Mouse (Mus musculus): Measurements from ENCODE around the gene Vgf. TPM values are rescaled to one million over a fixed set of nuclear protein-coding genes. Genes with fewer than 3 reads are reported as not detected.

Gene Vgf
- polyA plus RNA-seq, 1 experiment from 2014 or later, result 4.6 TPM

DNA sequence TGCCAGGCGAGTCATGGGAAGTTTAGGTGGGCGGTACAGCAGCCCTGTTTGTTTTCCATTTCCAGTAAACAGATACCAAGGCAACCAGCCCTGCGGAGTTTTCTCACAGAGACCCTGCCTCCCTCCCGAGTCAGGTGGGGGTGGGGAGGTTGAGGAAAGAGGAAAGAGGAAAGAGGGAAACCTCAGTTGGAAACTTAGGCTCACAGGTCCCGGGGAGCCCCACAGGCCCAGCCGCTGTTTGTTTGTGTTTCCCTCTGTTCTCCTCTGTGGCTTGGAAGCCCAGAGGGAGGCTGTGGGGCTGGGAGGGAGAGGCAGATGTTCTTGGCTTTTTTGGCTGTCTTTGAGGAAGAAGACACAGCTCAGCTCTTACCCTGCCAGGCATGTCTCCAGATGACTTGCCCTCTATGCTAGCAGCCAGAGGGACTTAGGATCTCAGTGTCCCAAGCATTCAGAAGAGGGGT is 48.0 kb downstream of the Vgf start:
- ATAC-seq (ENCODE audit: low read depth), result no peak
- Histone ChIP-seq H3K4me3 (no peak overlapping the region), H3K27me3 (no peaks in the 10 kb centered on the region; the same call in 1 of the 2 replicates), H3K9ac (no peak overlapping the region), H3K9me3 (no peaks in the 10 kb centered on the region), H3K4me1 (replicated peaks) (peaks cover 19% of the 10 kb centered on the region), H3K4me2 (no peak overlapping the region), H3K36me3 (no peaks in the 10 kb centered on the region), H3K27ac (replicated peaks) (no peak overlapping the region)
- 43% methylated on average over 6 of the region's 6 CpGs for WGBS

DNA sequence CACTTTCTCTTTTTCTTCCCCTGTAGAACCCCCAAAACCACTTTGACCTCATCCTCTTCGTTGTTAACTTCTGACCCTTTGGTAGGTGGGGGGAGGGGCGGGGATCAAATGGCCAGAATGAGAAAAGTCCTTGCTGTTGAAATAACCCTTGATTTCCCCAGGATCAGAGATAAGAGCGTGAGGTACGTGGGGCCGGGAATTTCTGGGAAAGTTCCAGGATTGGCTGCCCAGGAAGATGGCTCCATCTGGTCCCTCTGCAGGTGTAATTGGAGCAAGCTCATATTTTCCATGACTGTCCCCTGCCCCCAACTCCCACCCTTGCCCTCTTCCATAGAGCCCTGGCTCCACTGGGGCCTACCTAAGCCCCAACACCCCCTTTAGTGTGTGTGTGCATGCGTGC is 49.5 kb downstream of the Vgf start:
- Histone ChIP-seq H3K4me3 (no peak overlapping the region), H3K36me3 (no peaks in the 10 kb centered on the region), H3K4me1 (replicated peaks) (peaks cover 19% of the 10 kb centered on the region), H3K27me3 (no peaks in the 10 kb centered on the region; the same call in 1 of the 2 replicates), H3K9me3 (no peaks in the 10 kb centered on the region), H3K9ac (no peak overlapping the region), H3K27ac (replicated peaks) (no peak overlapping the region), H3K4me2 (no peak overlapping the region)
- 84% methylated on average over 6 of the region's 6 CpGs for WGBS
- no peak for ATAC-seq (ENCODE audit: low read depth)

DNA sequence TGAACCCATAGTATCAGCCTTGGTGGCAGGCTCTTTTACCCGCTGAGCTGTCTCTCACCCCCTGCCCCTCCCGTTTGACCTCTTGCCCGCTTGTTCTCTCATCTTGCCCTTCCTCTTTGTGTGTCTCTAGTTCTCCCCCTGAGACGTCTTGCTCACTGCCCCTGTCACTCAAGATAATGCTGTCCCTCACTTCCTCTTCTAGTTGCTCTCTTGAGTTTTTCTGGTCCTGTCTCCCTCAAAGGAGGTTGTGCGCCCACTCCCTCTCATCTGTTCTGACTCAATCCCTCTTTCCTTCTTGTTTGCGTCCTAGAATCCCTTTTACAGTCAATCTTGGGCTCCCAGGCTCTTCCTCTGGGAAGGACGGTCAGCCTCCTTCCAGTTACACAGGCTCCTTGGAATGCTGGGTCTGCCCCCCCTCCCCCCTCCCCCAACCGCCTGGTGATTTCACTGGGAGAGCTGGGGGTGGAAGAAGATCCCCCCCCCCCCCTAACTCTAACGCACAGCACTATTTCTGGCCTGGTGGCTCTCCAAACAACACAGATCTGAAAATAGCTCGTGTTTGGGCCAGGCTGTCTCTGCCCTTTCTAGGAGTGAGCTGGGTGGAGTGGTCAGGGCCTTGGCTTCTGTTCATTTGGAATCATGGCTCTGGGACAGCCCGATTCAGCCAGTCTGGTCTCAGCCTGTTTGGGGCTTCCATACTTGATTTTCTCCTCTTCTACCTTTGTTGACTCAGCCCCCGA is 50.2 kb downstream of the Vgf start:
- H3K27ac ChIP-seq (replicated peaks), result no peak overlapping the region
- ATAC-seq (ENCODE audit: low read depth), result no peak
- H3K4me2 ChIP-seq, result no peak overlapping the region
- no peak overlapping the region for H3K4me3 ChIP-seq
- no peaks in the 10 kb centered on the region for H3K27me3 ChIP-seq
- no peaks in the 10 kb centered on the region for H3K36me3 ChIP-seq
- H3K9me3 ChIP-seq, result no peaks in the 10 kb centered on the region
- H3K9ac ChIP-seq, result no peak overlapping the region
- WGBS, result 63% methylated on average over 12 of the region's 12 CpGs
- H3K4me1 ChIP-seq (replicated peaks), result peaks cover 19% of the 10 kb centered on the region

DNA sequence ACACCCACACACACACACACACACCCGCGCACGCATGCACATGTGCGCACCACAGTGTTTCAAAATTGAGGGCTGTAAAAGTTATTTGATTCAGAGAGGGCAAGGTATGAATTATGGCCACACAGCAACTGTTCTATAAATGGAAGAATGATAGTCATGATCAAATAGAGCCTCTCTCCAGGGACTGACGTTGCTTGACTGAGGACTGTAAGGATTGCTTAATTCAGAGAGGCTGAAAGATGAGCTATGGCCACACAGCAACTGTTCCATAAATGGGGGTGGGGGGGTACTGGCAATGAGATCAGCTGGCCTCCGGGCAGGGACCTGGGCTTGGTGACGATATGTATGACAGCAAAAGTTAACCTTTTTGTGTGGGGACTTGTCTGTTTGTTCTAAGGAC is 51.0 kb downstream of the Vgf start:
- no peaks in the 10 kb centered on the region for H3K27me3 ChIP-seq
- H3K36me3 ChIP-seq, result no peaks in the 10 kb centered on the region
- WGBS, result 83% methylated on average over 7 of the region's 7 CpGs
- no peak overlapping the region for H3K4me3 ChIP-seq
- no peak overlapping the region for H3K4me2 ChIP-seq
- no peaks in the 10 kb centered on the region for H3K9me3 ChIP-seq
- H3K27ac ChIP-seq (replicated peaks), result no peak overlapping the region
- no peak overlapping the region for H3K9ac ChIP-seq
- no peak for ATAC-seq (ENCODE audit: low read depth)
- H3K4me1 ChIP-seq (replicated peaks), result peaks cover 12% of the 10 kb centered on the region

DNA sequence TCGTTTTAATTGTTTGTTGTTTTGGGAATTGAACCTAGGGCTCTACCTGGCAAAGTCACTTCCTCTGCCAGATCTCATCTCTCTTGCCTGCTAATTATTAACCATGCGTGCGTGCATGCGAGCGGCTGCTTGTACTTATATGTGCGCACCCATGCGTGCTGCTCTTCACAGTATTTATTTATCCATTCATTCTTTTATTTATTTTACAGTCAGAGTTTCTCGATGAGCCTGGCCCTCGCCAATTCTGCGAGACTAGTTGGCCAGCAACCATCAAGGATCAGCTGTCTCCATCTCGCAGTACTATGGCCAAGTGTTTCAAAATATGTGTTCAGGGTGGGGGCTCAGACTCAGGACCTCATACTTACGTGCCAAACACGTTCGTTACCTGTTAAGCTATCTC is 51.8 kb downstream of the Vgf start:
- no peak overlapping the region for H3K4me3 ChIP-seq
- 91% methylated on average over 14 of the region's 14 CpGs for WGBS
- ATAC-seq (ENCODE audit: low read depth), result no peak

DNA sequence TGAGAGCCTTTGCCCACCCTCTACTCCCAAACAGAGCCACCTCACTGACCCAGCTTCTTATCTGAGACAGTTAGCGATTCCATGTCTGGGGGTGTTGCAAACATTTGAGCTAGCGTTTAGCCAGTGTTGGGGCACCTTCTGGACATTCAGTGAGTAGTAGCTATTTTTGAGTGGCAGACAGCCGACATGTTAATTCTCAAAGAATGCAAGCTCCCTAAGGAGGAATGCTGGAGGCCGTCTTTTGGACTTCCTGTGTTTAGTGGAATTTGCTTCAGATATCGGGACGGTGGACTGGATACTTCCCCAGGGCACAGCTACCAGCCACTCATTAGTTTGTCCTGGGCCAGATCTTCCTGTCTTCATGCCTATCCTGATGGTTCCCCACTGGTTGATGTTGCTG is 52.4 kb downstream of the Vgf start:
- Histone ChIP-seq H3K9me3 (no peaks in the 10 kb centered on the region), H3K4me3 (no peak overlapping the region), H3K4me1 (replicated peaks) (0 out of 2 replicates have a peak, but pooled peaks cover 6% of the 10 kb centered on the region), H3K27ac (replicated peaks) (no peak overlapping the region), H3K27me3 (no peaks in the 10 kb centered on the region), H3K4me2 (no peak overlapping the region), H3K36me3 (no peaks in the 10 kb centered on the region), H3K9ac (no peak overlapping the region)
- ATAC-seq (ENCODE audit: low read depth), result no peak
- WGBS, result 73% methylated on average over 6 of the region's 6 CpGs

More for the DNA sequence above, 51.8 kb downstream of the Vgf start:
- H3K9ac ChIP-seq, result no peak overlapping the region
- H3K27ac ChIP-seq (replicated peaks), result no peak overlapping the region
- no peak overlapping the region for H3K4me2 ChIP-seq
- H3K27me3 ChIP-seq, result no peaks in the 10 kb centered on the region
- H3K9me3 ChIP-seq, result no peaks in the 10 kb centered on the region
- H3K36me3 ChIP-seq, result no peaks in the 10 kb centered on the region
- 0 out of 2 replicates have a peak, but pooled peaks cover 6% of the 10 kb centered on the region for H3K4me1 ChIP-seq (replicated peaks)

DNA sequence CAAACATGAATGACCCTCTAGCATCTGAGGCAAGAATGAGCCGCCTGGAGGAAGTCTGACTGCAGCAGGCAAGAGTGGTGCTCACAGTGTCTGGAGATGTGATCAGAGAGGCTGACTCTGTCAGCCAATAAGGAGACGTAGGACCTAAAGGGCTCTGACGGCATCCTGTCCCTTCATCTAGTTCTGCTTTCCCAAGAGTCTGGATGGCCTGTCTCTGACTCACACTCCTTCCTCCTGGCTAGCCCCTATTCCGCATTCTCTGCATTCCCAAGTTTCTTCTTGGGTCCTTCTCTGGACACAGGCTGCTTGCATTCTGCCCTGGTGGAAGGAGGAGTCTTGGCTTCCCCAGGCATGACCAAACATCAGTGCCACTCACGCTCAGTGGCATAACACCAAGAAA is 53.7 kb downstream of the Vgf start:
- Histone ChIP-seq H3K9ac (no peak overlapping the region), H3K4me1 (replicated peaks) (no peaks in the 10 kb centered on the region), H3K4me2 (no peak overlapping the region), H3K9me3 (no peaks in the 10 kb centered on the region), H3K27ac (replicated peaks) (no peak overlapping the region), H3K36me3 (no peaks in the 10 kb centered on the region), H3K27me3 (no peaks in the 10 kb centered on the region), H3K4me3 (no peak overlapping the region)
- 60% methylated on average over 5 of the region's 5 CpGs for WGBS
- ATAC-seq (ENCODE audit: low read depth), result no peak

MicroRNAs within 50 kb of the gene (microRNA counts, 519-probe panel; counts per million panel counts)
- not detected for microRNA mmu-miR-702

Small RNA genes lying within 50 kb of the gene (microRNA-seq; reads per million reads assigned to microRNA genes)
- gene Mir702, result 37.9 reads per million, percentile 42 among the genes with 10 or more reads in this experiment

Other genes with a start within 250 kb of the Vgf start
- gene Col26a1, start 143.2 kb upstream of the Vgf start, polyA plus RNA-seq (2015; fragmentation: Nextera tagmentation; extraction: Ambion mirVana), result 45.3 and 47.2 TPM in 2 replicates
- gene Ift22, start 118.2 kb upstream of the Vgf start, polyA plus RNA-seq (2015; fragmentation: Nextera tagmentation; extraction: Ambion mirVana), result 112 and 124 TPM in 2 replicates
- 327 and 376 TPM in 2 replicates for gene Fis1, start 73.1 kb upstream of the Vgf start, polyA plus RNA-seq (2015; fragmentation: Nextera tagmentation; extraction: Ambion mirVana)
- gene Cldn15, start 59.8 kb upstream of the Vgf start, polyA plus RNA-seq (2015; fragmentation: Nextera tagmentation; extraction: Ambion mirVana), result 0.17 and 0.39 TPM in 2 replicates
- 34.5 and 41.7 TPM in 2 replicates for gene Plod3, start 39.4 kb upstream of the Vgf start, polyA plus RNA-seq (2015; fragmentation: Nextera tagmentation; extraction: Ambion mirVana)
- gene Znhit1, start 38.4 kb upstream of the Vgf start, polyA plus RNA-seq (2015; fragmentation: Nextera tagmentation; extraction: Ambion mirVana), result 91.3 and 110 TPM in 2 replicates
- gene Ap1s1, start 19.7 kb downstream of the Vgf start, polyA plus RNA-seq (2015; fragmentation: Nextera tagmentation; extraction: Ambion mirVana), result 207 and 216 TPM in 2 replicates
- 0.25 TPM in 1 of 2 replicates, not detected in the other for gene Serpine1, start 45.9 kb downstream of the Vgf start, polyA plus RNA-seq (2015; fragmentation: Nextera tagmentation; extraction: Ambion mirVana)
- gene Trim56, start 89.8 kb downstream of the Vgf start, polyA plus RNA-seq (2015; fragmentation: Nextera tagmentation; extraction: Ambion mirVana), result 2.1 and 2.9 TPM in 2 replicates
- gene Muc3, start 122.9 kb downstream of the Vgf start, polyA plus RNA-seq (2015; fragmentation: Nextera tagmentation; extraction: Ambion mirVana), result not detected in 2 replicates
- 0.10 TPM in 1 of 2 replicates, not detected in the other for gene Muc3a, start 186.0 kb downstream of the Vgf start, polyA plus RNA-seq (2015; fragmentation: Nextera tagmentation; extraction: Ambion mirVana)